Mouse (Mus musculus): Measurements from ENCODE around the gene Atp8b4.
"Not testable (repeated sequence)": the region's sequence is repeated elsewhere in the genome, so short reads cannot be mapped to it uniquely, and the experiment has no call there.

Atp8b4 gene

GRCm38 (mm10) chr2:126495832-126496695 lies 4.4 kb downstream of the Atp8b4 start:
- no peak for DNase-seq

- DNase-seq, result no peak
These were observed 5.2 kb downstream of the Atp8b4 start for GRCm38 (mm10) chr2:126495230-126495629.

- DNase-seq, result no peak
These were observed 7.2 kb downstream of the Atp8b4 start for GRCm38 (mm10) chr2:126493306-126493705.

GRCm38 (mm10) chr2:126492713-126493112 lies 7.8 kb downstream of the Atp8b4 start:
- DNase-seq, result no peak

GRCm38 (mm10) chr2:126491446-126491845 lies 9.0 kb downstream of the Atp8b4 start:
- DNase-seq, result no peak

- DNase-seq, result no peak
These were observed 9.9 kb downstream of the Atp8b4 start for GRCm38 (mm10) chr2:126490573-126490972.

- DNase-seq, result no peak
These were observed 15.0 kb downstream of the Atp8b4 start for GRCm38 (mm10) chr2:126485262-126486017.

- DNase-seq, result no peak
These were observed 17.1 kb downstream of the Atp8b4 start for GRCm38 (mm10) chr2:126483337-126483736.

GRCm38 (mm10) chr2:126477556-126477955 lies 22.9 kb downstream of the Atp8b4 start:
- DNase-seq, result peak; percentile 6

GRCm38 (mm10) chr2:126475681-126476410 lies 24.6 kb downstream of the Atp8b4 start:
- DNase-seq, result no peak

GRCm38 (mm10) chr2:126474019-126474418 lies 26.5 kb downstream of the Atp8b4 start:
- no peak for DNase-seq

GRCm38 (mm10) chr2:126472836-126473235 lies 27.6 kb downstream of the Atp8b4 start:
- DNase-seq, result no peak

- DNase-seq, result no peak
These were observed 32.7 kb downstream of the Atp8b4 start for GRCm38 (mm10) chr2:126467790-126468189.

- no peak for DNase-seq
These were observed 33.9 kb downstream of the Atp8b4 start for GRCm38 (mm10) chr2:126466391-126467134.

GRCm38 (mm10) chr2:126458661-126459060 lies 41.8 kb downstream of the Atp8b4 start:
- DNase-seq, result no peak

GRCm38 (mm10) chr2:126457759-126458158 lies 42.7 kb downstream of the Atp8b4 start:
- DNase-seq, result not testable (repeated sequence)

GRCm38 (mm10) chr2:126450937-126451302 lies 49.6 kb downstream of the Atp8b4 start:
- DNase-seq, result no peak

- peak; percentile 19 for DNase-seq
These were observed 50.1 kb downstream of the Atp8b4 start for GRCm38 (mm10) chr2:126450210-126450936.

- DNase-seq, result no peak
These were observed 55.4 kb downstream of the Atp8b4 start for GRCm38 (mm10) chr2:126445039-126445438.

- DNase-seq, result no peak
These were observed 58.9 kb downstream of the Atp8b4 start for GRCm38 (mm10) chr2:126441586-126441985.

- no peak for DNase-seq
These were observed 65.8 kb downstream of the Atp8b4 start for GRCm38 (mm10) chr2:126434712-126435111.

GRCm38 (mm10) chr2:126434305-126434704 lies 66.2 kb downstream of the Atp8b4 start:
- DNase-seq, result no peak
